Mouse (Mus musculus): ENCODE results near the gene Ntf3. TPM values are rescaled to one million over a fixed set of nuclear protein-coding genes. Genes with fewer than 3 reads are reported as not detected.

The Ntf3 gene
- polyA plus RNA-seq, 1 experiment from 2014 or later = 15.2 TPM

- 72% methylated on average over 1 of the region's 1 CpGs for WGBS
- no peaks in the 10 kb centered on the region for H3K27me3 ChIP-seq (ENCODE audit: insufficient read depth, low read length)
- no peak overlapping the region for H3K9ac ChIP-seq (replicated peaks; ENCODE audit: low read length)
- no peaks in the 10 kb centered on the region for H3K9me3 ChIP-seq (ENCODE audit: low read length)
- no peak overlapping the region for H3K4me3 ChIP-seq (ENCODE audit: low read length)
- no peak for ATAC-seq (ENCODE audit: low FRiP score, low TSS enrichment)
- H3K4me1 ChIP-seq (ENCODE audit: insufficient read depth, low read length) = peaks cover 11% of the 10 kb centered on the region
- no peaks in the 10 kb centered on the region for H3K36me3 ChIP-seq (ENCODE audit: insufficient read depth, low read length)
- no peak overlapping the region for H3K27ac ChIP-seq (ENCODE audit: low read length)
- no peak overlapping the region for H3K4me2 ChIP-seq (replicated peaks; ENCODE audit: low read depth, low read length)
Observed at GRCm38 (mm10) chr6:126172071-126172470, 5.4 kb upstream of the Ntf3 start.

DNA sequence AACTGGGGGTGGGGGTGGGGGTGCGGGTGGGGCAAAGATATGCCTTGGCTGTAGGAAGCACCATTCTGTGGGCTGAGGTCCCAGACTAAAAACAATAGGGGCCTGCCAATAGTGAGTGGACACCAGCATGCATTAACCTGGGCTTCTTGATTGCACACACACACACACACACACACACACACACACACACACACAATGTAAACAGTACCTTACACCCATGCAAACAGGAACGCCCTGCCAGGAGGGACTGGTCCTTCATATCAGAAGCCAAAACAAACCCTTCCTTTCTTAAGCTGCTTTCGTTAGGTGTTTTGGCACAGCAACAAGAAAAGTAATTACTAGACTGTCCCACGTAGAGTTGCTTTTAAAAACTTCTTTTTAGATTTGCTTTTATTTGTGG lies 4.1 kb upstream of the Ntf3 start:
- no peaks in the 10 kb centered on the region for H3K9me3 ChIP-seq (ENCODE audit: low read length)
- 81% methylated on average over 4 of the region's 4 CpGs for WGBS
- H3K9ac ChIP-seq (replicated peaks; ENCODE audit: low read length) = no peak overlapping the region
- no peak overlapping the region for H3K27ac ChIP-seq (ENCODE audit: low read length)
- no peak overlapping the region for H3K4me2 ChIP-seq (replicated peaks; ENCODE audit: low read depth, low read length)
- no peaks in the 10 kb centered on the region for H3K36me3 ChIP-seq (ENCODE audit: insufficient read depth, low read length)
- H3K4me1 ChIP-seq (ENCODE audit: insufficient read depth, low read length) = peaks cover 24% of the 10 kb centered on the region
- no peaks in the 10 kb centered on the region for H3K27me3 ChIP-seq (ENCODE audit: insufficient read depth, low read length)
- no peak for ATAC-seq (ENCODE audit: low FRiP score, low TSS enrichment)
- H3K4me3 ChIP-seq (ENCODE audit: low read length) = no peak overlapping the region

DNA sequence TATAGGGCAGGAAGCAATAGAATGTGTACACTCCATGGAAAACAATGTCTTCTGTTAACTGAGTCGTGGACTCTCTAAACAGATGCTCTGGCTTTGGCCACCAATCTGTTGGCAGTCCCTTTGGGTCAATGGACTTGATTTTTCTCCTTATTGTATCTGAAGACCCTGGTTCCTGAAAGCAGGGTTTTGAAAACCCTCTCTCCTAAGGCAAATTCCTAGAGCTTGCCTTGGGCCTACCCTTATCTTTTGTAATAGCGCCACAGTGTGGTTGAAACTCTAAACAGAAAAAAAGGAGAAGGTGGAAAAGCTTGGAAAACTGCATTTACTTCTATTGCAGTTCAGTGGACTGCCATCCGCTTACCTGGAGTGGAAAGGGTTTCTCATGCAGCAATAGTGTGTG lies 1.0 kb upstream of the Ntf3 start:
- H3K27me3 ChIP-seq (ENCODE audit: insufficient read depth, low read length) = no peaks in the 10 kb centered on the region
- H3K9me3 ChIP-seq (ENCODE audit: low read length) = no peaks in the 10 kb centered on the region
- 15% methylated on average over 3 of the region's 3 CpGs for WGBS
- no peak overlapping the region for H3K27ac ChIP-seq (ENCODE audit: low read length)
- H3K36me3 ChIP-seq (ENCODE audit: insufficient read depth, low read length) = no peaks in the 10 kb centered on the region
- ATAC-seq (ENCODE audit: low FRiP score, low TSS enrichment) = no peak
- peaks cover 42% of the 10 kb centered on the region for H3K4me1 ChIP-seq (ENCODE audit: insufficient read depth, low read length)
- H3K9ac ChIP-seq (replicated peaks; ENCODE audit: low read length) = no peak overlapping the region
- no peak overlapping the region for H3K4me3 ChIP-seq (ENCODE audit: low read length)
- no peak overlapping the region for H3K4me2 ChIP-seq (replicated peaks; ENCODE audit: low read depth, low read length)

- peaks cover 47% of the 10 kb centered on the region for H3K4me1 ChIP-seq (ENCODE audit: insufficient read depth, low read length)
- peak overlapping the region; percentile 58 for H3K4me3 ChIP-seq (ENCODE audit: low read length)
- no peak overlapping the region for H3K27ac ChIP-seq (ENCODE audit: low read length)
- no peaks in the 10 kb centered on the region for H3K9me3 ChIP-seq (ENCODE audit: low read length)
- H3K9ac ChIP-seq (replicated peaks; ENCODE audit: low read length) = peak overlapping the region; percentile 44
- peak overlapping the region; percentile 77 for H3K4me2 ChIP-seq (replicated peaks; ENCODE audit: low read depth, low read length)
- 9% methylated on average over 6 of the region's 6 CpGs for WGBS
- no peaks in the 10 kb centered on the region for H3K36me3 ChIP-seq (ENCODE audit: insufficient read depth, low read length)
- H3K27me3 ChIP-seq (ENCODE audit: insufficient read depth, low read length) = no peaks in the 10 kb centered on the region
- no peak for ATAC-seq (ENCODE audit: low FRiP score, low TSS enrichment)
Observed at GRCm38 (mm10) chr6:126167208-126167590, 489 bp upstream of the Ntf3 start.

GRCm38 (mm10) chr6:126165591-126166155 lies 1.0 kb downstream of the Ntf3 start:
- Histone ChIP-seq H3K9ac (replicated peaks; ENCODE audit: low read length) (peak overlapping the region; percentile 46), H3K9me3 (ENCODE audit: low read length) (no peaks in the 10 kb centered on the region), H3K27me3 (ENCODE audit: insufficient read depth, low read length) (no peaks in the 10 kb centered on the region), H3K4me2 (replicated peaks; ENCODE audit: low read depth, low read length) (peak overlapping the region; percentile 77), H3K4me1 (ENCODE audit: insufficient read depth, low read length) (peaks cover 61% of the 10 kb centered on the region), H3K36me3 (ENCODE audit: insufficient read depth, low read length) (no peaks in the 10 kb centered on the region), H3K27ac (ENCODE audit: low read length) (no peak overlapping the region), H3K4me3 (ENCODE audit: low read length) (peak overlapping the region; percentile 58)
- WGBS = 14% methylated on average over 17 of the region's 17 CpGs
- ATAC-seq (ENCODE audit: low FRiP score, low TSS enrichment) = no peak

GRCm38 (mm10) chr6:126164781-126165180 lies 1.9 kb downstream of the Ntf3 start:
- Histone ChIP-seq H3K9me3 (ENCODE audit: low read length) (no peaks in the 10 kb centered on the region), H3K27me3 (ENCODE audit: insufficient read depth, low read length) (no peaks in the 10 kb centered on the region), H3K27ac (ENCODE audit: low read length) (peak overlapping the region; percentile 37; the same call in 1 of the 2 replicates), H3K4me3 (ENCODE audit: low read length) (peak overlapping the region; percentile 58), H3K36me3 (ENCODE audit: insufficient read depth, low read length) (no peaks in the 10 kb centered on the region), H3K4me1 (ENCODE audit: insufficient read depth, low read length) (peaks cover 67% of the 10 kb centered on the region), H3K9ac (replicated peaks; ENCODE audit: low read length) (peak overlapping the region; percentile 69), H3K4me2 (replicated peaks; ENCODE audit: low read depth, low read length) (peak overlapping the region; percentile 77)
- WGBS = 1% methylated on average over 27 of the region's 27 CpGs
- peak; percentile 46; the same call in 1 of the 2 replicates for ATAC-seq (ENCODE audit: low FRiP score, low TSS enrichment)

GRCm38 (mm10) chr6:126163861-126164755 lies 2.6 kb downstream of the Ntf3 start:
- Histone ChIP-seq H3K27me3 (ENCODE audit: insufficient read depth, low read length) (no peaks in the 10 kb centered on the region), H3K4me3 (ENCODE audit: low read length) (peak overlapping the region; percentile 58), H3K27ac (ENCODE audit: low read length) (peak overlapping the region; percentile 64), H3K9ac (replicated peaks; ENCODE audit: low read length) (peak overlapping the region; percentile 69), H3K36me3 (ENCODE audit: insufficient read depth, low read length) (no peaks in the 10 kb centered on the region), H3K4me2 (replicated peaks; ENCODE audit: low read depth, low read length) (peak overlapping the region; percentile 77), H3K4me1 (ENCODE audit: insufficient read depth, low read length) (peaks cover 74% of the 10 kb centered on the region), H3K9me3 (ENCODE audit: low read length) (no peaks in the 10 kb centered on the region)
- under 1% methylated on average over 40 of the region's 41 CpGs for WGBS
- ATAC-seq (ENCODE audit: low FRiP score, low TSS enrichment) = no peak

GRCm38 (mm10) chr6:126163181-126163621 lies 3.5 kb downstream of the Ntf3 start:
- Histone ChIP-seq H3K36me3 (ENCODE audit: insufficient read depth, low read length) (no peaks in the 10 kb centered on the region), H3K9me3 (ENCODE audit: low read length) (no peaks in the 10 kb centered on the region), H3K4me2 (replicated peaks; ENCODE audit: low read depth, low read length) (peak overlapping the region; percentile 77), H3K4me3 (ENCODE audit: low read length) (peak overlapping the region; percentile 58), H3K27me3 (ENCODE audit: insufficient read depth, low read length) (no peaks in the 10 kb centered on the region), H3K27ac (ENCODE audit: low read length) (peak overlapping the region; percentile 64), H3K9ac (replicated peaks; ENCODE audit: low read length) (peak overlapping the region; percentile 69), H3K4me1 (ENCODE audit: insufficient read depth, low read length) (peaks cover 75% of the 10 kb centered on the region)
- peak; percentile 68 for ATAC-seq (ENCODE audit: low FRiP score, low TSS enrichment)
- WGBS = under 1% methylated on average over 25 of the region's 25 CpGs

DNA sequence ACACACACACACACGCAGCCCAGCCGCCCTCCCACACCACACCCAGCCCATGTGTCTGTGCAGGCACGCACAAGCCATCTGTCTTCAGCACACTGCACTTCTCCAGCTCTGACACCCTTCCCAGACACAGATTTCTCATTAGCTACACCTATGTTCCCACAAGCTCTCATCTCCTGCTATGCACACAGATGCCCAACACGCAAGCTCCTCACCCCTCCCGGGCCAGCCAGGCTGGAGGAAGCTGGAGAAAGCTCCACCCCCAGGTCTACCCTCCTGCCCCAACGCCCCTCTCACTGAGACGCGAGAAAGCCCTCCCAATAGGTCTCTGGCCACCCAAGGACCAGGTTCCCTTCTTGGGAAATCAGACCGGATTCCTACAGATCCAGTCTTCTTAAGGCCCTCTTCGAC lies 4.4 kb downstream of the Ntf3 start:
- Histone ChIP-seq H3K4me1 (ENCODE audit: insufficient read depth, low read length) (peaks cover 67% of the 10 kb centered on the region), H3K9ac (replicated peaks; ENCODE audit: low read length) (peak overlapping the region; percentile 69), H3K27ac (ENCODE audit: low read length) (peak overlapping the region; percentile 64), H3K27me3 (ENCODE audit: insufficient read depth, low read length) (no peaks in the 10 kb centered on the region), H3K9me3 (ENCODE audit: low read length) (no peaks in the 10 kb centered on the region), H3K4me2 (replicated peaks; ENCODE audit: low read depth, low read length) (peak overlapping the region; percentile 77), H3K36me3 (ENCODE audit: insufficient read depth, low read length) (no peaks in the 10 kb centered on the region), H3K4me3 (ENCODE audit: low read length) (peak overlapping the region; percentile 58)
- 4% methylated on average over 10 of the region's 10 CpGs for WGBS
- 0 out of 2 replicates have a peak, but pooled peaks have one; percentile 7 for ATAC-seq (ENCODE audit: low FRiP score, low TSS enrichment)
